Mouse (Mus musculus): ENCODE data around the gene Adgrf3.

GRCm38 (mm10) chr5:30165234-30165946 is 40.1 kb downstream of the Adgrf3 start:
- TF ChIP-seq CTCF (IDR thresholded peaks at IDR 0.05; ENCODE audit: low read depth, low read length) = no peak
- no peak for TF ChIP-seq GATA2 (IDR thresholded peaks at IDR 0.05; ENCODE audit: borderline replicate concordance, low read depth, low read length)

All from G1E (cell line).